Mouse (Mus musculus): ENCODE results near the gene Stxbp1. TPM values are rescaled to one million over a fixed set of nuclear protein-coding genes. Genes with fewer than 3 reads are reported as not detected.

The Stxbp1 gene
- polyA plus RNA-seq, 1 experiment from 2014 or later: 22.4 TPM

GRCm38 (mm10) chr2:32847468-32847821 is 400 bp upstream of the Stxbp1 start:
- H3K4me1 ChIP-seq (ENCODE audit: insufficient read depth, low read depth, low read length): no peaks in the 10 kb centered on the region
- ATAC-seq (no peak), DNase-seq (ENCODE audit: low spot score) (no peak)
- peak overlapping the region; percentile 89; the same call in 1 of the 2 replicates for H3K4me2 ChIP-seq (replicated peaks; ENCODE audit: low read depth, low read length)
- H3K4me3 ChIP-seq (ENCODE audit: low read depth, low read length): no peak overlapping the region
- 45% methylated on average over 6 of the region's 6 CpGs for WGBS
- no peaks in the 10 kb centered on the region for H3K27me3 ChIP-seq (replicated peaks; ENCODE audit: insufficient read depth, low read length)
- no peak for TF ChIP-seq CTCF (IDR thresholded peaks at IDR 0.05)
- no peak for TF ChIP-seq EP300 (IDR thresholded peaks at IDR 0.05)
- H3K36me3 ChIP-seq (ENCODE audit: insufficient read depth, low read length): no peaks in the 10 kb centered on the region
- H3K9ac ChIP-seq (replicated peaks; ENCODE audit: low read depth): no peak overlapping the region
- no peak overlapping the region for H3K27ac ChIP-seq (ENCODE audit: low read length)
- H3K9me3 ChIP-seq (ENCODE audit: low read length): no peaks in the 10 kb centered on the region

DNA sequence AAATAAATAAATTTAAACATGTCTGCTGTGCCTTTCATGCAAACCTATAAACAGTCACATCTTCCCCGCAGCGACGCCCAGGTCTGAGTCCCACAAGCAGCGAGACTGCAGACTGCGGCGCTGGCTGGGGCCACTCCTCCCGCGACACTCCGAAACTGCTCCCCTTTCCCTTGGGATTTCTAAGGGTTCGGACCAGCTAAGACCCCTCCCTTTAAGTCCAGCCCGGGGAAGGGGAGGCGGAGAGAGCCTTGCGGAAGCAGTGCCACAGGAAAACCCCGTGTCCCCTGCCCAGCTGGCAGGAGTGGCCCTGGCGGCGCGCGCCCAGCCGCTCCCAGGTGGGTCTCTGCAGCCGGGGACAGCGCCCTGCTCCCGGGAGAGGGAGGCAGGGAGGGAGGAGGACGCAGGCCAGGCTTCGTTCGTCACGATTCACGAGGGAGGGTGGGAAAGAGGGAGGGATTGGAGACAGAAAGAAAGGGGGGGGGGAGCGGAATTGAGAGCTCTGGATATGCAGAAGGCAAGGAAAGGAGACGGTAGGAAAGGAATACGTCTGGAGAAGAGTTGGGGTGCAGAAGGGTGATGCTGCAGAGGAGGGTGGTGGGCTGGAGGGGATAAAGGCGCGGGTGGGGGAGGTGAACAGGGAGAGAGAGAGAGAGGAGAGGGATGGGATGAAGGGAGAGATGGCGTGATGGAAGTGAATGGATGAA is 792 bp downstream of the Stxbp1 start:
- no peaks in the 10 kb centered on the region for H3K27me3 ChIP-seq (replicated peaks; ENCODE audit: insufficient read depth, low read length)
- ATAC-seq: peak; percentile 25
- no peaks in the 10 kb centered on the region for H3K36me3 ChIP-seq (ENCODE audit: insufficient read depth, low read length)
- TF ChIP-seq CTCF (IDR thresholded peaks at IDR 0.05) (no peak; the same call in 1 of the 2 replicates), EP300 (IDR thresholded peaks at IDR 0.05) (no peak)
- H3K27ac ChIP-seq (ENCODE audit: low read length): peak overlapping the region; percentile 84
- H3K9me3 ChIP-seq (ENCODE audit: low read length): no peaks in the 10 kb centered on the region
- peak; percentile 84 for DNase-seq (ENCODE audit: low spot score)
- peak overlapping the region; percentile 54 for H3K9ac ChIP-seq (replicated peaks; ENCODE audit: low read depth)
- WGBS: under 1% methylated on average over 32 of the region's 33 CpGs
- H3K4me1 ChIP-seq (ENCODE audit: insufficient read depth, low read depth, low read length): no peaks in the 10 kb centered on the region
- peak overlapping the region; percentile 89 for H3K4me2 ChIP-seq (replicated peaks; ENCODE audit: low read depth, low read length)
- peak overlapping the region; percentile 75 for H3K4me3 ChIP-seq (ENCODE audit: low read depth, low read length)

GRCm38 (mm10) chr2:32845572-32846100 is 1.4 kb downstream of the Stxbp1 start:
- DNase-seq (ENCODE audit: low spot score) (peak; percentile 26), ATAC-seq (no peak)
- H3K27ac ChIP-seq (ENCODE audit: low read length): peak overlapping the region; percentile 84; the same call in 1 of the 2 replicates
- no peaks in the 10 kb centered on the region for H3K9me3 ChIP-seq (ENCODE audit: low read length)
- no peaks in the 10 kb centered on the region for H3K36me3 ChIP-seq (ENCODE audit: insufficient read depth, low read length)
- no peaks in the 10 kb centered on the region for H3K27me3 ChIP-seq (replicated peaks; ENCODE audit: insufficient read depth, low read length)
- H3K4me3 ChIP-seq (ENCODE audit: low read depth, low read length): peak overlapping the region; percentile 75
- peak overlapping the region; percentile 89 for H3K4me2 ChIP-seq (replicated peaks; ENCODE audit: low read depth, low read length)
- no peaks in the 10 kb centered on the region for H3K4me1 ChIP-seq (ENCODE audit: insufficient read depth, low read depth, low read length)
- no peak for TF ChIP-seq EP300 (IDR thresholded peaks at IDR 0.05)
- TF ChIP-seq CTCF (IDR thresholded peaks at IDR 0.05): no peak
- H3K9ac ChIP-seq (replicated peaks; ENCODE audit: low read depth): peak overlapping the region; percentile 54
- 4% methylated on average over 12 of the region's 12 CpGs for WGBS

- Histone ChIP-seq H3K4me3 (ENCODE audit: low read depth, low read length) (no peak overlapping the region), H3K4me1 (ENCODE audit: insufficient read depth, low read depth, low read length) (no peaks in the 10 kb centered on the region), H3K36me3 (ENCODE audit: insufficient read depth, low read length) (no peaks in the 10 kb centered on the region), H3K4me2 (replicated peaks; ENCODE audit: low read depth, low read length) (no peak overlapping the region), H3K9ac (replicated peaks; ENCODE audit: low read depth) (no peak overlapping the region), H3K27me3 (replicated peaks; ENCODE audit: insufficient read depth, low read length) (no peaks in the 10 kb centered on the region), H3K27ac (ENCODE audit: low read length) (no peak overlapping the region), H3K9me3 (ENCODE audit: low read length) (no peaks in the 10 kb centered on the region)
- peak; percentile 66 for TF ChIP-seq CTCF (IDR thresholded peaks at IDR 0.05)
- no peak for TF ChIP-seq EP300 (IDR thresholded peaks at IDR 0.05)
- DNase-seq (ENCODE audit: low spot score) (no peak), ATAC-seq (no peak)
- 46% methylated on average over 4 of the region's 4 CpGs for WGBS
These were observed 4.5 kb downstream of the Stxbp1 start for GRCm38 (mm10) chr2:32842558-32842957.

DNA sequence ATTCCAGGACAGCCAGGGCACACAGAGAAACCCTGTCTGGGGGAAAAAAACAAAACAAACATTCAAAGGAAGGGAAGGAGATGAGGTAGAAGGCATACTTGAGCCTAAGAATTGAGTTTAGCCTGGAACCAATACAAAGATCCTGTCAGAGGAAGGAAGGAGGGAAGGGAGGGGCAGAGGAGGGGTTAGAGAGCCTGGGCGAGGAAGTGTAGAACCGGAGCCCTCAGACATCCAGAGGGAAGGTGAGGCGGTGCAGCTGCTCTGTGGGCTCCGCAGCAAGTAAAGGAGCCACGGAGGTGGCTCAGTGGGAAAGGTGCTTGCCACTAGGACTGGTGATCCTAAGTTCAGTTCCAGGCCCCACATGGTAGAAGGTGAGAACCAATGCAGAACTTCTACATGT is 5.9 kb downstream of the Stxbp1 start:
- 34% methylated on average over 5 of the region's 5 CpGs for WGBS
- Histone ChIP-seq H3K4me1 (ENCODE audit: insufficient read depth, low read depth, low read length) (no peaks in the 10 kb centered on the region), H3K27ac (ENCODE audit: low read length) (0 out of 2 replicates have a peak overlapping the region, but pooled peaks have one; percentile 20)

GRCm38 (mm10) chr2:32839261-32839660 is 7.8 kb downstream of the Stxbp1 start:
- Histone ChIP-seq H3K4me1 (ENCODE audit: insufficient read depth, low read depth, low read length) (peaks cover 8% of the 10 kb centered on the region), H3K36me3 (ENCODE audit: insufficient read depth, low read length) (no peaks in the 10 kb centered on the region), H3K4me2 (replicated peaks; ENCODE audit: low read depth, low read length) (no peak overlapping the region), H3K9me3 (ENCODE audit: low read length) (no peaks in the 10 kb centered on the region), H3K9ac (replicated peaks; ENCODE audit: low read depth) (no peak overlapping the region), H3K27me3 (replicated peaks; ENCODE audit: insufficient read depth, low read length) (no peaks in the 10 kb centered on the region), H3K4me3 (ENCODE audit: low read depth, low read length) (no peak overlapping the region), H3K27ac (ENCODE audit: low read length) (no peak overlapping the region)
- ATAC-seq (no peak), DNase-seq (ENCODE audit: low spot score) (no peak)
- WGBS: 38% methylated on average over 2 of the region's 2 CpGs
- TF ChIP-seq CTCF (IDR thresholded peaks at IDR 0.05): no peak
- no peak for TF ChIP-seq EP300 (IDR thresholded peaks at IDR 0.05)

More for the DNA sequence above, 5.9 kb downstream of the Stxbp1 start:
- no peaks in the 10 kb centered on the region for H3K27me3 ChIP-seq (replicated peaks; ENCODE audit: insufficient read depth, low read length)
- H3K9ac ChIP-seq (replicated peaks; ENCODE audit: low read depth): no peak overlapping the region
- H3K9me3 ChIP-seq (ENCODE audit: low read length): no peaks in the 10 kb centered on the region
- H3K4me3 ChIP-seq (ENCODE audit: low read depth, low read length): no peak overlapping the region
- ATAC-seq (no peak), DNase-seq (ENCODE audit: low spot score) (no peak)
- H3K36me3 ChIP-seq (ENCODE audit: insufficient read depth, low read length): no peaks in the 10 kb centered on the region
- no peak overlapping the region for H3K4me2 ChIP-seq (replicated peaks; ENCODE audit: low read depth, low read length)
- no peak for TF ChIP-seq CTCF (IDR thresholded peaks at IDR 0.05)
- 0 out of 2 replicates have a peak, but pooled peaks have one; percentile 19 for TF ChIP-seq EP300 (IDR thresholded peaks at IDR 0.05)
